17 mouse cellular contexts compared by ENCODE assay signal in the genomic region with DNA sequence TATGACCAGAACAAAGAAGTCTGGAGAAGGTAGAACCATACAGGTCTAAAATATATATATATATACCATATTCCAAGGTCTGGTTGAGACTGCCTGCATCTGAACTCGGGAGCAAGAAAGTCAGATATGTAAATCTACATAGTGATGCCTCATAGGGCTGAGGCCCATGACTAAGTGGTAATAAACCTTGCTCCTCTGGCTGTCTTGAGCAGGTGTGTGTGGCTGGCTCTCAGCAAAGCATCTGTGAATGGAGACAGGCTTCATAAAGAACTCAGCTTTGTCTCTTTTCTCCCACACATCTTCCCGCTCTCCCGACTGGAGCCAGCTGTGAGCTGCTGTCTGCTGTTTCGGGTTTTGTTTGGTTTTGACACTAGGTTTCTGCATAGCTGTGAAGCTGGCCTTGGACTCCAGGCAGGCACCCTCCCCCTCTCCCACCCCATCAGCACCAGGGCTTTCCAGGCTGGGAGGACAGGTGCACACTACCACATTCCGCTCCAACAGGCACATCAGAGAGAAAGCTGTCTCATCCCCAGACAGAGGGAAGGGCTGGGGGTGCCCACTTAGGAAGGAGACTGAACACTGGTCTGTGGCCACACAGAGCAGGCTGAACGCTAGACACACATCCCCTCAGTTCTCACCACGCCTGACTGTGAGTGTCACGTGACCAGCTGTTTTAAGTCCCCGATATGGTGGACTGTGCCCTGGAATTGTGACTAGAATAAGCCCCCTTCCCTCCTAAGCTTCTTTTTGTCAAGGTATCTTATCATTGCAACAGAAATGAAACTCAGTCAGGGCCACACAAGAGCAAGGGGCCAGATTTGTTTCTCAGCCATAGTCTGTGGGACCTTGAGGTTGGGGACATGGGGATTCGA.
DNase-seq lines count a peak whose midpoint lies in the region; ATAC-seq lines count a peak whose summit lies in the region.
"Had no signal": no experiment of that assay in that cellular context is flagged by ENCODE, and none has a peak within 500 bp of the region (broad histone marks: within the 10 kb centered on the region; RNA-seq: fewer than 3 reads in every experiment).

No protein-coding gene starts in this region.

- peak; percentile 40; the same call in 1 of the 2 replicates for ATAC-seq in forebrain, embryonic 14.5 days
- no peak for ATAC-seq in forebrain, embryonic 11.5 days (replicated peaks; ENCODE audit: low FRiP score)
- ATAC-seq in limb, embryonic 13.5 days (ENCODE audit: low FRiP score, low read depth), result peak; percentile 24; the same call in 1 of the 2 replicates
- ATAC-seq in embryonic facial prominence, embryonic 15.5 days (ENCODE audit: insufficient number of reproducible peaks, low FRiP score, low TSS enrichment, low read depth), result peak; percentile 34; the same call in 1 of the 2 replicates
- ATAC-seq in liver, embryonic 12.5 days, result peak; percentile 52; the same call in 1 of the 2 replicates

- H3K4me2 ChIP-seq in forebrain, embryonic 14.5 days (ENCODE audit: low read length), result no peak overlapping the region
- H3K4me2 ChIP-seq in forebrain, embryonic 11.5 days (ENCODE audit: low read depth, low read length, severe bottlenecking), result no peak overlapping the region
- H3K4me2 ChIP-seq in limb, embryonic 13.5 days (replicated peaks), result no peak overlapping the region
- no peak overlapping the region for H3K4me2 ChIP-seq in embryonic facial prominence, embryonic 15.5 days (replicated peaks)
- H3K4me2 ChIP-seq in liver, embryonic 12.5 days, result no peak overlapping the region
- H3K4me2 ChIP-seq: heart, embryonic 11.5 days; limb, embryonic 15.5 days; stomach, embryonic 15.5 days had no signal

- DNase-seq in forebrain, embryonic 14.5 days (ENCODE audit: low spot score), result no peak
- DNase-seq in forebrain, embryonic 11.5 days (ENCODE audit: low spot score), result no peak
- no peak for DNase-seq in limb, embryonic 10.5 days (ENCODE audit: low spot score)
- DNase-seq in heart, postnatal 25 days (ENCODE audit: low spot score), result no peak
- DNase-seq in urinary bladder, postnatal 25 days (ENCODE audit: low spot score), result no peak
- DNase-seq: adrenal gland, adult 2 months; cerebellum, adult 9-10 months; embryo, embryonic 11 days; gastrocnemius, postnatal 25 days; lung, postnatal 14 days had no signal

- 80% methylated on average over 10 of the region's 10 CpGs for WGBS in forebrain, embryonic 14.5 days
- 87% methylated on average over 10 of the region's 10 CpGs for WGBS in forebrain, embryonic 11.5 days
- 79% methylated on average over 10 of the region's 10 CpGs for WGBS in limb, embryonic 13.5 days
- WGBS in limb, embryonic 10.5 days, result 86% methylated on average over 10 of the region's 10 CpGs
- WGBS in embryonic facial prominence, embryonic 15.5 days, result 69% methylated on average over 10 of the region's 10 CpGs
- WGBS in liver, embryonic 12.5 days (ENCODE audit: insufficient replicate concordance), result 69% methylated on average over 10 of the region's 10 CpGs

- no peaks in the 10 kb centered on the region for H3K36me3 ChIP-seq in forebrain, embryonic 14.5 days (ENCODE audit: control insufficient read depth, insufficient read depth, low read length)
- H3K36me3 ChIP-seq in forebrain, embryonic 11.5 days (ENCODE audit: control insufficient read depth, insufficient read depth, low read length), result no peaks in the 10 kb centered on the region
- H3K36me3 ChIP-seq in limb, embryonic 13.5 days, result peaks cover 11% of the 10 kb centered on the region
- H3K36me3 ChIP-seq in limb, embryonic 10.5 days, result 0 out of 2 replicates have a peak, but pooled peaks cover 4% of the 10 kb centered on the region
- H3K36me3 ChIP-seq in embryonic facial prominence, embryonic 15.5 days, result peaks cover 5% of the 10 kb centered on the region; the same call in 1 of the 2 replicates
- H3K36me3 ChIP-seq in liver, embryonic 12.5 days, result peaks cover 16% of the 10 kb centered on the region

- H3K4me3 ChIP-seq in forebrain, embryonic 14.5 days (ENCODE audit: low read depth, low read length), result no peak overlapping the region
- no peak overlapping the region for H3K4me3 ChIP-seq in forebrain, embryonic 11.5 days (ENCODE audit: low read depth, low read length)
- H3K4me3 ChIP-seq in limb, embryonic 13.5 days, result no peak overlapping the region
- H3K4me3 ChIP-seq in limb, embryonic 10.5 days, result no peak overlapping the region
- no peak overlapping the region for H3K4me3 ChIP-seq in embryonic facial prominence, embryonic 15.5 days (replicated peaks)
- H3K4me3 ChIP-seq in liver, embryonic 12.5 days, result no peak overlapping the region
- H3K4me3 ChIP-seq: left cerebral cortex, adult 2 months; limb, embryonic 15.5 days; stomach, embryonic 15.5 days had no signal

- no peak overlapping the region for H3K9ac ChIP-seq in forebrain, embryonic 14.5 days (ENCODE audit: low read length)
- no peak overlapping the region for H3K9ac ChIP-seq in forebrain, embryonic 11.5 days (ENCODE audit: low read length)
- H3K9ac ChIP-seq in limb, embryonic 13.5 days, result no peak overlapping the region
- no peak overlapping the region for H3K9ac ChIP-seq in embryonic facial prominence, embryonic 15.5 days
- H3K9ac ChIP-seq in liver, embryonic 12.5 days, result no peak overlapping the region
- H3K9ac ChIP-seq: limb, embryonic 15.5 days; stomach, embryonic 15.5 days had no signal

- no peaks in the 10 kb centered on the region for H3K4me1 ChIP-seq in forebrain, embryonic 14.5 days (ENCODE audit: control insufficient read depth, insufficient read depth, low read length)
- H3K4me1 ChIP-seq in forebrain, embryonic 11.5 days (replicated peaks; ENCODE audit: control insufficient read depth, insufficient read depth, low read length), result no peaks in the 10 kb centered on the region
- no peaks in the 10 kb centered on the region; the same call in 1 of the 2 replicates for H3K4me1 ChIP-seq in limb, embryonic 13.5 days
- peaks cover 4% of the 10 kb centered on the region; the same call in 1 of the 2 replicates for H3K4me1 ChIP-seq in limb, embryonic 10.5 days
- peaks cover 3% of the 10 kb centered on the region; the same call in 1 of the 2 replicates for H3K4me1 ChIP-seq in embryonic facial prominence, embryonic 15.5 days
- H3K4me1 ChIP-seq in liver, embryonic 12.5 days, result peaks cover 6% of the 10 kb centered on the region

- no peaks in the 10 kb centered on the region for H3K9me3 ChIP-seq in forebrain, embryonic 14.5 days (replicated peaks; ENCODE audit: control insufficient read depth, low read length)
- no peaks in the 10 kb centered on the region for H3K9me3 ChIP-seq in forebrain, embryonic 11.5 days (ENCODE audit: control insufficient read depth, low read length)
- H3K9me3 ChIP-seq in limb, embryonic 13.5 days, result no peaks in the 10 kb centered on the region
- H3K9me3 ChIP-seq in limb, embryonic 10.5 days (replicated peaks), result no peaks in the 10 kb centered on the region
- no peaks in the 10 kb centered on the region for H3K9me3 ChIP-seq in embryonic facial prominence, embryonic 15.5 days (replicated peaks)
- H3K9me3 ChIP-seq in liver, embryonic 12.5 days (replicated peaks), result no peaks in the 10 kb centered on the region
- H3K9me3 ChIP-seq: limb, embryonic 15.5 days; stomach, embryonic 15.5 days had no signal

- H3K27me3 ChIP-seq in forebrain, embryonic 14.5 days (replicated peaks; ENCODE audit: control insufficient read depth, insufficient read depth, low read length), result no peaks in the 10 kb centered on the region
- H3K27me3 ChIP-seq in forebrain, embryonic 11.5 days (ENCODE audit: control insufficient read depth, insufficient read depth, low read length), result no peaks in the 10 kb centered on the region
- no peaks in the 10 kb centered on the region for H3K27me3 ChIP-seq in limb, embryonic 13.5 days
- no peaks in the 10 kb centered on the region for H3K27me3 ChIP-seq in limb, embryonic 10.5 days (ENCODE audit: low read depth, poor library complexity, severe bottlenecking)
- no peaks in the 10 kb centered on the region for H3K27me3 ChIP-seq in embryonic facial prominence, embryonic 15.5 days
- no peaks in the 10 kb centered on the region for H3K27me3 ChIP-seq in liver, embryonic 12.5 days (replicated peaks)
- H3K27me3 ChIP-seq: limb, embryonic 15.5 days; stomach, embryonic 15.5 days had no signal

- H3K27ac ChIP-seq in forebrain, embryonic 14.5 days (ENCODE audit: low read depth, low read length), result peak overlapping the region; percentile 44; the same call in 1 of the 2 replicates
- no peak overlapping the region for H3K27ac ChIP-seq in forebrain, embryonic 11.5 days (ENCODE audit: low read depth, low read length)
- no peak overlapping the region for H3K27ac ChIP-seq in limb, embryonic 13.5 days
- H3K27ac ChIP-seq in limb, embryonic 10.5 days, result no peak overlapping the region
- no peak overlapping the region for H3K27ac ChIP-seq in embryonic facial prominence, embryonic 15.5 days (replicated peaks)
- H3K27ac ChIP-seq in liver, embryonic 12.5 days, result no peak overlapping the region
- H3K27ac ChIP-seq: left cerebral cortex, adult 2 months; limb, embryonic 15.5 days; stomach, embryonic 15.5 days had no signal

- intact Hi-C loops in heart, postnatal 25 days (cut with DNase I), result no loop called here
